23 mouse cellular contexts compared by ENCODE assay signal in genomic region chr9:60527836-60528235, GRCm38 (mm10). TPM values are rescaled to one million over a fixed set of nuclear protein-coding genes. Genes with fewer than 3 reads are reported as not detected.
DNase-seq lines count a peak whose midpoint lies in the region; ATAC-seq and TF ChIP-seq lines count a peak whose summit lies in the region.
"Had no signal": no experiment of that assay in that cellular context is flagged by ENCODE, and none has a peak within 500 bp of the region (broad histone marks: within the 10 kb centered on the region; RNA-seq: fewer than 3 reads in every experiment).

No protein-coding gene starts in this region.

- H3K4me1 ChIP-seq in heart, embryonic 10.5 days = peaks cover 53% of the 10 kb centered on the region
- H3K4me1 ChIP-seq in heart, embryonic 16.5 days (ENCODE audit: control insufficient read depth, insufficient read depth, low read length) = peaks cover 28% of the 10 kb centered on the region
- no peaks in the 10 kb centered on the region for H3K4me1 ChIP-seq in liver, embryonic 11.5 days (replicated peaks; ENCODE audit: control insufficient read depth, insufficient read depth, low read length)
- H3K4me1 ChIP-seq: embryonic facial prominence, embryonic 13.5 days; forebrain, embryonic 13.5 days; hindbrain, embryonic 15.5 days had no signal

- H3ac ChIP-seq in C2C12 (ENCODE audit: control insufficient read depth, insufficient read length, low read depth) = no peak overlapping the region

- no peaks in the 10 kb centered on the region for H3K36me3 ChIP-seq in heart, embryonic 10.5 days
- H3K36me3 ChIP-seq in heart, embryonic 16.5 days (ENCODE audit: control insufficient read depth, insufficient read depth) = no peaks in the 10 kb centered on the region
- no peaks in the 10 kb centered on the region for H3K36me3 ChIP-seq in C2C12 (ENCODE audit: control insufficient read depth, insufficient read depth)
- H3K36me3 ChIP-seq in liver, embryonic 11.5 days (ENCODE audit: control insufficient read depth, insufficient read depth, low read length) = no peaks in the 10 kb centered on the region
- H3K36me3 ChIP-seq: embryonic facial prominence, embryonic 13.5 days; heart, embryonic 15.5 days; hindbrain, embryonic 15.5 days; kidney, embryonic 15.5 days had no signal

- TF ChIP-seq CTCF in C2C12 (IDR thresholded peaks at IDR 0.05; ENCODE audit: control insufficient read depth, insufficient read depth, insufficient read length) = no peak

- ATAC-seq in heart, embryonic 16.5 days (replicated peaks; ENCODE audit: extremely low read depth, insufficient read depth, low FRiP score) = no peak
- no peak for ATAC-seq in liver, embryonic 11.5 days (replicated peaks; ENCODE audit: low FRiP score)
- ATAC-seq: forebrain, embryonic 13.5 days; forebrain, postnatal 0 days; intestine, embryonic 16.5 days had no signal

- no peak for DNase-seq in heart, embryonic 10.5 days (ENCODE audit: low spot score)
- no peak for DNase-seq in heart, adult 18-20 months
- no peak for DNase-seq in heart, adult 8-10 months (ENCODE audit: low spot score)
- DNase-seq in gastrocnemius, adult 18-20 months (ENCODE audit: low spot score) = no peak
- no peak for DNase-seq in liver, embryonic 11.5 days (ENCODE audit: low spot score)
- DNase-seq: adrenal gland, adult 2 months; adrenal gland, postnatal 25 days; cerebellum, adult 18-20 months; cerebellum, adult 9-11 months; cerebellum, postnatal 36 days; forebrain, postnatal 0 days; gastrocnemius, adult 2 months; gastrocnemius, postnatal 25 days; kidney, adult 2 months had no signal

- no peaks in the 10 kb centered on the region for H3K79me3 ChIP-seq in C2C12 (ENCODE audit: low read depth)

- WGBS in heart, embryonic 10.5 days = 86% methylated on average over 2 of the region's 2 CpGs
- 81% methylated on average over 2 of the region's 2 CpGs for WGBS in heart, embryonic 16.5 days
- WGBS in liver, embryonic 11.5 days = 82% methylated on average over 2 of the region's 2 CpGs

- H3K9ac ChIP-seq in heart, embryonic 16.5 days (ENCODE audit: low read length) = no peak overlapping the region
- H3K9ac ChIP-seq in liver, embryonic 11.5 days (ENCODE audit: low read depth, low read length) = no peak overlapping the region
- H3K9ac ChIP-seq: embryonic facial prominence, embryonic 13.5 days; forebrain, embryonic 13.5 days; forebrain, postnatal 0 days; heart, embryonic 15.5 days; hindbrain, embryonic 15.5 days; kidney, embryonic 15.5 days had no signal

- peak overlapping the region; percentile 91 for H3K27ac ChIP-seq in heart, embryonic 10.5 days
- H3K27ac ChIP-seq in heart, embryonic 16.5 days (ENCODE audit: low read length) = peak overlapping the region; percentile 30; the same call in 1 of the 2 replicates
- no peak overlapping the region for H3K27ac ChIP-seq in liver, embryonic 11.5 days (ENCODE audit: low read depth, low read length)
- H3K27ac ChIP-seq: embryonic facial prominence, embryonic 13.5 days; forebrain, embryonic 13.5 days; gastrocnemius, adult 2 months; hindbrain, embryonic 15.5 days; kidney, embryonic 15.5 days had no signal

- no peak overlapping the region for H3K4me3 ChIP-seq in heart, embryonic 10.5 days
- H3K4me3 ChIP-seq in heart, embryonic 16.5 days (ENCODE audit: low read length) = no peak overlapping the region
- H3K4me3 ChIP-seq in C2C12 (ENCODE audit: insufficient read depth, poor library complexity, severe bottlenecking) = no peak overlapping the region
- H3K4me3 ChIP-seq in liver, embryonic 11.5 days (ENCODE audit: low read depth, low read length) = no peak overlapping the region
- H3K4me3 ChIP-seq: embryonic facial prominence, embryonic 13.5 days; forebrain, embryonic 13.5 days; gastrocnemius, adult 2 months; heart, embryonic 15.5 days; hindbrain, embryonic 15.5 days; kidney, embryonic 15.5 days had no signal

- no peaks in the 10 kb centered on the region for H3K79me2 ChIP-seq in C2C12 (ENCODE audit: control insufficient read depth, insufficient read depth)

- H3K27me3 ChIP-seq in heart, embryonic 10.5 days (ENCODE audit: insufficient read depth, poor library complexity, severe bottlenecking) = no peaks in the 10 kb centered on the region
- H3K27me3 ChIP-seq in heart, embryonic 16.5 days (ENCODE audit: control insufficient read depth, insufficient read depth, low read length) = no peaks in the 10 kb centered on the region
- H3K27me3 ChIP-seq in C2C12 (ENCODE audit: control insufficient read depth, insufficient read depth, insufficient read length) = no peaks in the 10 kb centered on the region
- H3K27me3 ChIP-seq in liver, embryonic 11.5 days (replicated peaks; ENCODE audit: control insufficient read depth, insufficient read depth, low read length) = no peaks in the 10 kb centered on the region
- H3K27me3 ChIP-seq: CH12.LX; embryonic facial prominence, embryonic 13.5 days; heart, embryonic 15.5 days; kidney, embryonic 15.5 days had no signal

- no peaks in the 10 kb centered on the region for H3K9me3 ChIP-seq in heart, embryonic 10.5 days
- H3K9me3 ChIP-seq in heart, embryonic 16.5 days (replicated peaks; ENCODE audit: control insufficient read depth, low read length) = no peaks in the 10 kb centered on the region
- H3K9me3 ChIP-seq in liver, embryonic 11.5 days (ENCODE audit: control insufficient read depth, low read length) = no peaks in the 10 kb centered on the region
- H3K9me3 ChIP-seq: embryonic facial prominence, embryonic 13.5 days; forebrain, embryonic 13.5 days; heart, embryonic 15.5 days; hindbrain, embryonic 15.5 days; kidney, embryonic 15.5 days had no signal

- no peak overlapping the region for H3K4me2 ChIP-seq in heart, embryonic 16.5 days (ENCODE audit: low read depth, low read length)
- no peak overlapping the region for H3K4me2 ChIP-seq in liver, embryonic 11.5 days
- H3K4me2 ChIP-seq: embryonic facial prominence, embryonic 13.5 days; forebrain, embryonic 13.5 days; heart, embryonic 15.5 days; hindbrain, embryonic 15.5 days; kidney, embryonic 15.5 days had no signal

TF ChIP-seq in C2C12, 6 proteins besides CTCF, POLR2A, EP300 and RAD21:
- peak; percentile 84 for TF ChIP-seq CEBPB (IDR thresholded peaks at IDR 0.05; ENCODE audit: low read depth)
- TF ChIP-seq FOSL1 (IDR thresholded peaks at IDR 0.05; ENCODE audit: insufficient read depth, low read length, poor library complexity, severe bottlenecking) = no peak
- TF ChIP-seq MYOG (IDR thresholded peaks at IDR 0.05; ENCODE audit: control insufficient read depth, extremely low read depth, insufficient read length) = no peak

RNA-seq across cellular contexts. Expression of gene Thsd4, which starts 6.0 kb away (rescaled TPM):
- polyA plus RNA-seq in heart, embryonic 10.5 days (2016; fragmentation: Nextera tagmentation; extraction: Ambion mirVana) = 19.5 and 24.2 TPM in 2 replicates
- 1 to 10 TPM; 4.4 to 4.7 TPM for total RNA-seq in heart, adult 18-20 months (2021)
- polyA plus RNA-seq in heart, embryonic 16.5 days (2015; fragmentation: Nextera tagmentation; extraction: Ambion mirVana) = 7.9 and 8.2 TPM in 2 replicates
- total RNA-seq in heart, adult 8-10 months (2022) = 1 to 10 TPM; 3.7 to 4.8 (median 4.2) TPM
- 1.3 TPM for polyA plus RNA-seq in C2C12 (2012; fragmentation: generic; extraction: Trizol)
- total RNA-seq in gastrocnemius, adult 18-20 months (2021) = under 1 TPM; 0.45 to 0.82 TPM
- 5.9 and 6.8 TPM in 2 replicates for polyA plus RNA-seq in liver, embryonic 11.5 days (2014; fragmentation: Nextera tagmentation; extraction: Ambion mirVana)
- total RNA-seq: CH12.LX had no signal
